Mouse (Mus musculus) layer of hippocampus, adult 2 months (tissue): ENCODE results near the gene Klhl36. TPM values are rescaled to one million over a fixed set of nuclear protein-coding genes. Genes with fewer than 3 reads are reported as not detected.

ENCODE experiments used
- DNase-seq, 2 experiments: peaks; one replicate each; pipeline ENCODE4 v3.0.0; 2022; ENCODE audit warnings: low spot score in 2 of 2
- H3K27ac ChIP-seq: fragments of 200-600 bp; 2 replicates; pipeline ENCODE4 v1.8.1; 2022
- H3K4me3 ChIP-seq: fragments of 200-600 bp; 2 replicates; pipeline ENCODE4 v1.8.1; 2022; ENCODE audit warnings: mild to moderate bottlenecking
- CTCF ChIP-seq: fragments of 200-600 bp; conservative IDR thresholded peaks from 2 replicates; pipeline ENCODE4 v1.8.1; 2022; ENCODE audit warnings: antibody characterized with exemption, mild to moderate bottlenecking, moderate library complexity
- total RNA-seq, 2 experiments: library from RNA; stranded (reverse); gene quantifications; 2 replicates each; pipeline ENCODE4 v1.2.3; 2021

Gene Klhl36
- total RNA-seq, 2 experiments from 2014 or later, result 7.7 to 8.4 TPM

- Histone ChIP-seq H3K27ac (peak overlapping the region; percentile 85), H3K4me3 (peak overlapping the region; percentile 76)
- no peak for TF ChIP-seq CTCF
- DNase-seq, result no peak
Measured at GRCm38 (mm10) chr8:119862390-119862734, 296 bp downstream of the Klhl36 start.

DNA sequence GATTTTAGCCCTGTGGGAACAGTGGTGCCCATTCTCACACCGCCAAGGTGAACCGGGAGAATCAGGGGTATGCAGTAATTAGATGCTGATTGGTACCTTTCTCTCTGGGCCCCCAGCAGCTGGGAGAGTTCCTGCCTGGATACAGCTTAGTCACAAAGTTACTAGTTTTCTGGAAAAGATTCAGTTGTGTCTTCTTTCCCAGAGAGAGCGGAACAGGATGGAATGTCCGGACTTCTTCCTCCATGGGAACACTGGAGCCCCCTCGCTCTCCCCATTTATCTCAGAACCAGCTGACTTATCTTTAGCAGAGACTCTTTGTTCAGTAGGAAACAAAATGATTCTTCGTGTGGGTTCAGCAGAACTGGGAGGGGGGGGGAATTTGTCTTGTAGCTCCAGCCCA, 683 bp downstream of the Klhl36 start:
- peak overlapping the region; percentile 85 for H3K27ac ChIP-seq
- DNase-seq, result no peak
- TF ChIP-seq CTCF, result no peak
- H3K4me3 ChIP-seq, result peak overlapping the region; percentile 76

DNA sequence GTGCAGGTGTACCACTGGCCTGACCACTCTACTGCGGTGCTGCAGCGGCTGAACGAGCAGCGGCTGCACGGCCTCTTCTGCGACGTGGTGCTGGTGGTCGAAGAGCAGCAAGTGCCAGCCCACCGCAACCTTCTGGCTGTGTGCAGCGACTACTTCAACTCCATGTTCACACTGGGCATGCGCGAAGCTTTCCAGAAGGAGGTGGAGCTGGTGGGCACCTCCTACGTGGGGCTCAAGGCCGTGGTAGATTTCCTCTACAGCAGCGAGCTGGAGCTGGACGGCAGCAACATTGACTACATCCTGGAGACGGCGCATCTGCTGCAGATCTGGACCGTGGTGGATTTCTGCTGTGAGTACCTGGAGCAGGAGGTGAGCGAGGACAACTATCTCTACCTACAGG, 7.5 kb downstream of the Klhl36 start:
- Histone ChIP-seq H3K4me3 (no peak overlapping the region), H3K27ac (no peak overlapping the region)
- DNase-seq, result no peak
- no peak for TF ChIP-seq CTCF

- Histone ChIP-seq H3K27ac (no peak overlapping the region), H3K4me3 (no peak overlapping the region)
- no peak for TF ChIP-seq CTCF
- DNase-seq, result no peak
Measured at GRCm38 (mm10) chr8:119873181-119873580, 11.1 kb downstream of the Klhl36 start.

DNA sequence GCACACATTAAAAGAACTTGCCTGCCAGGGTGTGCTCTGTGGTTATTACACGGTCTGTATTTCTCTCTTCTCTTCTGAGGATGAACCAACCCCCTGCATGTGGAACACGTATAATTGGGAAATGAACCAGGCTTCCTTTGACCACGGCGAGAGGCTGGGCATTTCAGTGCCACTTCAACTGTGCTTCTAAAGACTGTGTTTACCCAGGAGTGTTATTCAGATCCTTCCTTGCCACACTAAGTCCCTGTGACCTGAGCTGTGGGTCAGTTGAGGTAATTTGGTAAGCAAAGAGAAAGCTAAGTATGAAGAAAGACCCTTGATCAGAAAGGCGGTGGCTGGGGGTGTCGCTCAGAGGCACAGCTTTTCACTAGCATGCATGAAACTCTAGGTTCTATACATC, 19.2 kb downstream of the Klhl36 start:
- Histone ChIP-seq H3K27ac (no peak overlapping the region), H3K4me3 (no peak overlapping the region)
- no peak for TF ChIP-seq CTCF
- no peak for DNase-seq

GRCm38 (mm10) chr8:119881917-119882316, 19.9 kb downstream of the Klhl36 start:
- no peak overlapping the region for H3K27ac ChIP-seq
- TF ChIP-seq CTCF, result no peak
- H3K4me3 ChIP-seq, result no peak overlapping the region
- DNase-seq, result no peak

DNA sequence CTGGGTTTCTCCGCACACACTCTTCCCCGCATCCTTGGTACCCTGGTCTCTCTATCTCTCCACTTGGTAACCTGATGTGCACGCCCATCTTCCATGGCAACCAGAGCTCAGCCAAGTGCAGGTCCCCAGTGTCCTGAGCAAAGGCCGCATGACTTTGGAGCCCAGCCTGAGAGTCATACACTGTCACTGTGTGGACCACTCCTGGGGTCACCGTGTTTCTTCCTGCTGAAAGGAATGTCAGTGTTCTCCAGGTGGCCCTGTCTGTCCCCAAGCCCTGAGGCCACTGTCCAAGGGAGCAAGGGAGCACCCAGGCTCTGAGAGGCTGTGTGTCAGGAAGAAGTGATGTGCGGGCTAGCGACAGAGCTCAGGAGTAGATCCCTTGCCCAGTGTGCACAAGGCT, 21.2 kb downstream of the Klhl36 start:
- DNase-seq, result no peak
- no peak for TF ChIP-seq CTCF
- Histone ChIP-seq H3K4me3 (no peak overlapping the region), H3K27ac (no peak overlapping the region)

GRCm38 (mm10) chr8:119885612-119886011, 23.5 kb downstream of the Klhl36 start:
- DNase-seq, result no peak
- TF ChIP-seq CTCF, result no peak
- no peak overlapping the region for H3K4me3 ChIP-seq
- H3K27ac ChIP-seq, result no peak overlapping the region

DNA sequence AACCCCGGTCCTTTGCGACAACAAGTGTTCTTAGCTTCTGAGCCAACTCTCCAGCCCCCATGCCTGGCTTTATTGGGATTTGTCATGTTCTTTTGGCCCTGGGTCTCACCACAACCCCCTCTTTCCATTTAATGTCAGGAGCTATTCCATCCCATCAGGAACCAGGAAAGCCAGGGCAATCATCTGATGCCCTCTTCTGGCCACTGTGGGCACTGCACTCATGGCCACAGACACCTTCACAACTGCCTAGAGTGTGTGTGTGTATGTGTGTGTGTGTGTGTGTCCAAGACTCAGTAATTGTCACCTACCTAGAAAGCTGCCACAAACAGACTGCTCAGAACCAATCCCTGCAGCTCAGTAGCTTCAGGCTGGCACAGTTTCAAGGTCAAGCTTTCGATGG, 25.1 kb downstream of the Klhl36 start:
- Histone ChIP-seq H3K27ac (no peak overlapping the region), H3K4me3 (no peak overlapping the region)
- TF ChIP-seq CTCF, result peak; percentile 73
- DNase-seq, result no peak

GRCm38 (mm10) chr8:119888012-119888411, 25.9 kb downstream of the Klhl36 start:
- no peak for DNase-seq
- no peak overlapping the region for H3K27ac ChIP-seq
- TF ChIP-seq CTCF, result no peak
- H3K4me3 ChIP-seq, result no peak overlapping the region

- no peak for DNase-seq
- Histone ChIP-seq H3K27ac (no peak overlapping the region), H3K4me3 (no peak overlapping the region)
- no peak for TF ChIP-seq CTCF
Measured at GRCm38 (mm10) chr8:119897069-119897468, 35.0 kb downstream of the Klhl36 start.

GRCm38 (mm10) chr8:119897933-119898332, 35.9 kb downstream of the Klhl36 start:
- Histone ChIP-seq H3K27ac (no peak overlapping the region), H3K4me3 (no peak overlapping the region)
- TF ChIP-seq CTCF, result no peak
- DNase-seq, result no peak

GRCm38 (mm10) chr8:119901349-119901748, 39.3 kb downstream of the Klhl36 start:
- no peak for DNase-seq
- Histone ChIP-seq H3K27ac (no peak overlapping the region), H3K4me3 (no peak overlapping the region)
- TF ChIP-seq CTCF, result no peak

GRCm38 (mm10) chr8:119901952-119902351, 39.9 kb downstream of the Klhl36 start:
- no peak for TF ChIP-seq CTCF
- H3K4me3 ChIP-seq, result no peak overlapping the region
- DNase-seq, result no peak
- H3K27ac ChIP-seq, result no peak overlapping the region

DNA sequence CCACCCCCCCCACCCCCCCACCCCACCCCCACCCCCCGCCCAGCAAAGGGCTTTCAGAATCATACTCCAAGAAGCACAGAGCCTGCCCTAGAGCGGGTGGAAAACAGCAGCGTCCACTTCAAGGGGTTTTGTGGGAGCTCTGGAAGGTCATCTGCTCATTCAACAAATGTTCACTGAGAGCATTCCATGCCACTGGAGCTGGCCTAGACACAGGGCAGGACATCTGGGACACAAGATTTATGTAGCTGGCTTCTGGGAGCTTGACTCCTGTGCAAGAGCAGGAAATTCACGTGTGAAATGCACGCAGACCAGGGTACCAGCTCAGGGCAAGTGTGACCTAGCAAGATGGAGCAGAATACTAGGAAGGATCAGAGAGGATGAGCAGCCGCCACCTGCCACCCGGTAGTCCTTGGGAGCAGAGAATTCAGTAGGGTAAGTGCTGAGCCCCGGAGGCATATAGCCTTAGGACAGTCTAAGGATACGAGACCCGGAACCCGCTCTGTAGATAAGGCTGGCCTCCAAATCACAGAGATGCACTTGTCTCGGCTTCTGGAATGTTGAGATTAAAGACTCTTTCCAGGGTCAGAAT, 42.4 kb downstream of the Klhl36 start:
- no peak for TF ChIP-seq CTCF
- H3K4me3 ChIP-seq, result no peak overlapping the region
- DNase-seq, result no peak
- H3K27ac ChIP-seq, result no peak overlapping the region
